Mouse (Mus musculus): ENCODE results near the gene Ryr2.

Gene Ryr2

GRCm38 (mm10) chr13:11777726-11778125 is 329.0 kb downstream of the Ryr2 start:
- DNase-seq (ENCODE audit: low read depth, low spot score) = no peak

GRCm38 (mm10) chr13:11772173-11772572 is 334.6 kb downstream of the Ryr2 start:
- DNase-seq (ENCODE audit: low read depth, low spot score) = no peak

- DNase-seq (ENCODE audit: low read depth, low spot score) = no peak
Measured at GRCm38 (mm10) chr13:11766899-11767298, 339.8 kb downstream of the Ryr2 start.

GRCm38 (mm10) chr13:11763925-11764324 is 342.8 kb downstream of the Ryr2 start:
- no peak for DNase-seq (ENCODE audit: low read depth, low spot score)

- peak; percentile 19 for DNase-seq (ENCODE audit: low read depth, low spot score)
Measured at GRCm38 (mm10) chr13:11763104-11763503, 343.6 kb downstream of the Ryr2 start.

DNA sequence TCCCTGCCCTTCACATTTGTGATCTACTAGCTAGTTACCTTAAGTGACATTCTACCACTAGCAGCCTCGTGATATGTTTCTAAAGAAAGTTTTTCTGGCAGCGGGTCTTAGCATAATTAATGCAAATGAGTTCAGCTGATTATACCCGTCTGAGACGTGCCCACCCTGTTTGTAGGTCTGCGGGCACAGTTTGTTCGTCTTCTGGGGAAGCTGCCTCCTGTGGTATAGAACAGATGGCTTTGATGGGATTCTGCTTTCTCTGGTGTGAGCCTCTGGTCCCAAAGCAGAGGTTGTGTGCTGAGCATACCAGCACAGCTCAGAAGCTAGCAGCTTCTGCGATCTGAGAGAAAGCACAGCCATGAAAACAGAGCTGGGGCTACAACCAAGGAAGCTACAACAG is 348.9 kb downstream of the Ryr2 start:
- DNase-seq (ENCODE audit: low read depth, low spot score) = no peak

DNA sequence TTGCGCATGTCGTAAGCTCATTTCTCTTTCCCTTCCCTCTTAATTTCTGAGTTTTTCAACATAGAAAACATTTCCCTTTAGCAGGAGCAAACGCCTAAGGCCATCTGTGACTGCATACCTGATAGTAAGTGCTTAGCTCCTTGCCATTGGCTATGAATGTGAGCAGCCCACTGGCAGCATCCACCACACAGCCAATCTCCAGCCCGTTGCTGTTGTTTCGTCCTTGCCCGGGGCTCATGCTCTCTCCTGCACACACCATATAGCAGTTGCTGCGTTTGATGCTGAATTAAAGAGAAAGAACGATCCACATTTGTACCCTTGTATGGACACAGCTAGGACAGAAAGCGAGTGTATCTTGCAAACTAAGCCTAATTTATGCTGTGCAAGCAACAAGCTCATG is 361.3 kb downstream of the Ryr2 start:
- DNase-seq (ENCODE audit: low read depth, low spot score) = no peak

DNA sequence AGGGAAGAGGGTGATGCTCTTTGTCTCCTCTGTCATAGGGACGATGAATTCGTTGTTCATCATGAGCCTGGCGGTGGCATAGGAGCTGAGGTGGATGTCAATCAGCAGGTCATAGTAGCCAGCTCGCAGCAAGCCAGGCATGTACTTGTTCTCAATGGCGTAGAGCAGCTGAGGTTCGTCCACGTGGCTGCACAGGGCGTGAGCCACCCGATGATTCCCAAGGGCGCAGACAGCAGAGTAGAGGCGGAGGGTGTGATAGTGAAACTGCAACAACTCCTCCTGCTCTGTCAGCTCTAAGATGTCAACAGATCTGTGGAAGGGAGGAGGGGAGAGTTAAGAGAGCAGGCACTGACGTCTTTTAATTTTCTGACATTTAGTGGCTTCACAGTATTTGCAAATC is 368.5 kb downstream of the Ryr2 start:
- no peak for DNase-seq (ENCODE audit: low read depth, low spot score)

GRCm38 (mm10) chr13:11716216-11716615 is 390.5 kb downstream of the Ryr2 start:
- no peak for DNase-seq (ENCODE audit: low read depth, low spot score)

DNA sequence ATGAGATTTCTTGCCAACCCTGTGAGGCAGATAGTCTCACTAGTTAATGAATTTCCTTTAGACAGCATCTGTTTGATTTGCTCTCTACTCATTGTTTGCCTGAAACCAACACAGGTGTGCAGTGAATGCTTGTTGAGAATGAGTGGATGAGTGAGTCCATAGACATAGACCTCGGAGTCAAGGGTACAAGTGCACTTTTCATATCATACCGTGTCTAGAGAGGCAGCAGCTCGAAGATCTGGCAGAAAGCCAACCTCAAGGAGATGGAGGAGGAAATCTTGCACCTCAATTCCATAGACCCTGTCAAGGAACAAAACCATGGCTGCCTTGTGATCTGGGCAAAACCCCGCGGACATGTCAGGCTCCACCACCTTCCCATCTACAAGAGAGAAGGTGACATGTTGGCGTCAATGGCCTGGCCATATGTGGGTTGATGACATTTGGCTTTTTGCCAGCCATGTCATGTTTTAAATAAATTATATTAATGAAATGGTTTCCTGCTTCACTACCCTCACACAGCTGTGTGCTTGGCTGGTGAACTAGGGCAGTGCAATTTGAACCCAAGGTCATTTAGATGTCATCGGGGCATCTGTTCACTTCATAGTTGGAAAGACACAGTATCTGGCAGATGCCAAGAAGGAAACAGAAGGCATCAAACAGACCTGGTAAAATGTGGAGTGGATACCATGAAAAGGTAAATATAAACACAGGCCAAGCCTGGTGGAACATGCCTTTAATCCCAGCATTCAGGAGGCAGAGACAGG is 396.9 kb downstream of the Ryr2 start:
- no peak for DNase-seq (ENCODE audit: low read depth, low spot score)

DNA sequence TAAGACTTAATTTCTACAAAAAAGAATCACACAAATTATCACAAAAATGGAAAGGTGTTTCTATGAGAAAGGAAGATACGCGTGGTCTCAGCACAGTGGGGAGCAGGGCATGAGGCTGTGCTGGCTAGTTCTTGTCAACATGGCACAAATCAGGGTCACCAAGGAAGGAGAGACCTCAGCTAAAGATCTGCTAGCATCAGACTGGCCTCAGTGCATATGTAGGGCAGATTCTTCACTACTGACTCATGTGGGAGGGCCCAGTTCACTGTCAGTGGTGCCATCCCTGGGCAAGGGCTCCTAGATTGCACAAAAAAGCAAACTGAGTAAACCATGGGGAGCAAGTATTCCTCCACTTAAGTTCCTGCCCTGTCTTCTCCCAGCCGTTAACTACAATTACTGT is 405.0 kb downstream of the Ryr2 start:
- DNase-seq (ENCODE audit: low read depth, low spot score) = no peak

GRCm38 (mm10) chr13:11696496-11696895 is 410.2 kb downstream of the Ryr2 start:
- no peak for DNase-seq (ENCODE audit: low read depth, low spot score)

GRCm38 (mm10) chr13:11681802-11682201 is 424.9 kb downstream of the Ryr2 start:
- no peak for DNase-seq (ENCODE audit: low read depth, low spot score)

DNA sequence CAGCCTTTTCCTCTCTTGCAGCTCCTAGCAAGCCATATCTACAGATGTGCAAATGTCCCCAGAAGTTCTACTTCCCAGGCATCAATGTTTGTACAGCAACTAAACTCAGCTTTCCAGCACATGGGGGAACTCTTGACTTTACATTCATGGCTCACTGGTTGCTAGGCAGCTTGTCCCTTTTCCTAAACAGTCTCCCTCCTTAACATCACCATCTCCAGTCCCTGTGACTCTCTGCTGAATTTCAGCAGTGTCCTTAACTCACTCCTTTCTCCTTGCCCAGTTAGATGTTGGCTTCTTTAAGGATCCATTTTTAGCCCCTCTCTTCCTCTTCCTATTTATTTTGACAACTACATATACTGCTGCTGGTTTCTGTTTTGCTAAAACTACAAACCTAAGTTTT is 443.9 kb downstream of the Ryr2 start:
- DNase-seq (ENCODE audit: low read depth, low spot score) = no peak

- no peak for DNase-seq (ENCODE audit: low read depth, low spot score)
Measured at GRCm38 (mm10) chr13:11644846-11645245, 461.9 kb downstream of the Ryr2 start.

DNA sequence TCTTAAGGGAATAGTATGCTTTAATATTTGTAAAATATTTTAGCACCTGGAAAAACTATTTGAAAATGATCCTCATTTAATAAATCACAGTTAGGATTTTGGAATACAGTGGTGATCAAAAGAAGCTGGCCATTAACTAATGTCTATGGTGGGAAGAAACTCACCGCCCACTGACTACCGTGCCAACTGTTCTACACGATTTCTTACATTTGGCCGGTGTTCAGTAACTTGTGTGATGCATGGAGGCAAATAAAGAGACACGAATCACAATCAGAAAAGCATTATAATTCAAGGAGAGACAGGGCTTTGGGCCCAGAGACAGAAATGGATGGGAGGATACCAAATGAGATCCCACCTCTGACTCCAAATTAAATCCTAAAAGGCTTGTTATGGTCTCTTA is 470.4 kb downstream of the Ryr2 start:
- DNase-seq (ENCODE audit: low read depth, low spot score) = no peak

GRCm38 (mm10) chr13:11624513-11624912 is 482.2 kb downstream of the Ryr2 start:
- DNase-seq (ENCODE audit: low read depth, low spot score) = no peak

DNA sequence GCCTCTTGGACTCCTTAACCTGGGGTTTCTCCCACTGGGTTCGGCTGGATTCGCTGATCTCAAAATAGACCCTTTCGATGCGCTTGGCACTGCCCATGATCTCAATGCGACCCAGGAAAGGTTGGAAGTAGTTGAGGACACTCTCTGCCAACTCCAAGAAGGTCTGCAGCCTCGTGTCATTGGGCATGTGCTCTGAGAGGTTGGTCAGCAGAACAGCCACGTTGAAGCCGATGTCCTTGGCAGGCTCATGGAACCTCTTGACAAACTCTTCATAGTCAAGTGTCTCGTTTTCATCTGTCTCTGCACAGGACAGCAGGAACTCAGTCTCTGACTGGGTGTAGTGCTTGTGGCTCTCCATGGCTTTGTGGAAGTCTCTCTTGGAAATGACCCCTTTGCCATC is 511.3 kb downstream of the Ryr2 start:
- DNase-seq (ENCODE audit: low read depth, low spot score) = no peak

GRCm38 (mm10) chr13:11585283-11585682 is 521.5 kb downstream of the Ryr2 start:
- DNase-seq (ENCODE audit: low read depth, low spot score) = no peak

DNA sequence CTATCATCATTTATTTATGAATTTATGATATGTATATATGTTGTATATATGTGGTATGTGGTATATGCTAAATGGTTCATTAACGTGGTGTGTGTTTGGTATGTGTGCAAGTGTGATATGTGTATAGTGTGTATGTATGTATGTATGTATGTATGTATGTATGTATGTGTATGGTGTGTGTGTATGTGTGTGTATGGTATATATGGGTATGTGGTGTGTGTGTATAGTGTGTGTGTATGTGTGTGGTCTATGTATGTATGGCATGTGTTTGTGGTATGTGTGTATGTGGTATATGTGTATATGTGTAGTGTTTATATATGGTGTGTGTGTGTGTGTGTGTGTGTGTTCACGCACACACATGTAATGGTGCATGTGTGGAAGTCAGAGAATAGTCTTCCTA is 534.2 kb downstream of the Ryr2 start:
- DNase-seq (ENCODE audit: low read depth, low spot score) = no peak

- DNase-seq (ENCODE audit: low read depth, low spot score) = no peak
Measured at GRCm38 (mm10) chr13:11567376-11567775, 539.4 kb downstream of the Ryr2 start.

DNA sequence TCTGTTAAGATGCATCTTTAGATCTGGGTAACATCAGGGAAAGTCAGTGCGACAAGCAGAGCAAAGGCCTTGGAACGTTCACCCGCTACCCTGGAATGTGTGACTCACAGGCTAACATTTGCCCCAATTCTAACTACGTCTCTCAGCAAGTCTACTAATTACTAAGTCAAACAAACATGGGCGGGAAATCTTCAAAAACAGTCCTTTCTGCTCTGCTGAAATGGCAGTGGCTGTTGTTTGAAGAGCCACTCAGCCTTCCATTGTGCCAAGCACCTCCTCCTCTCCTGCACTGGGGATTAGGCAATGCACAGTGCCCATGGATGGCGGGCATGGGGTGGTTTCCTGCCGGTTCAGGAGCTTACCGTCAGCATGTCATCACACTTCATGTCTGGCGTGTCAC is 540.3 kb downstream of the Ryr2 start:
- DNase-seq (ENCODE audit: low read depth, low spot score) = no peak

DNA sequence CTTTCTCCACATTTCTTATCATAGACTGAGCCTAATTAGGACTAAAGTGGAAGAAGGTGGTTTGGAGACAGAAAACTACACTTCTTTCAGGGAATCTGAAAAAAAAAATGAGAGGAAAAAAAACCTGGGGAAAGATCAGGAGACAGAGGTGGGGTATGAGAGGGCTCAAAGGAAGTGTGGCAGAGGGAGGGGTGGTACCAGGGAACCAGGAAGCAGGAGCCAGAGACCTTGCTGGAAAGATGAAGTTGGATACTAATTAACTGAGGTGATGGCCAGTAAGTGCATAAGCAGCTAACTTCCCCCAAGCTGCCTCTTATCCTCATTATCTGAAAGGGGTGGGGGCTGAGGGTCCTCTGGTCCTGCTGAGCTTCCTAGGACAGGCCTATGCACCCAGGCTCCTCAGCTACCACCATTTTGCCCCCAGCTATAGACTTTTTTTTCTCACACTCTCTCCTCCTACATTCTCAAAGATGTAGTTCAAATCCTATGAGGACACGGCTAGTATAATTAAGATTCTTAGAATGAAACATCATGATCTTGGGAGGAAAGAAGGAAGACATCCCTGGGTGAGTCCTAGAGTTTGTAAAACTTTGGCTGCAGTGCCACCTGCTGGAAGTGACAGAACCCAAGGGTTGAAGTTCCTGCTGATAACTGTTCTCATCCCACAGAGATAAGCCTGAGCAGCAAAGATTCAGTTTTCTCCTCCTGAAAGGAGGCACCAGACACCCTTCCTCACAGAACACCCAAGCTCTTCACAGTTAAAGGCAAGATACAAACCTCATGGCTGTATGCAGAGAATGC is 543.3 kb downstream of the Ryr2 start:
- DNase-seq (ENCODE audit: low read depth, low spot score) = no peak

All from A20 (cell line).